Mouse (Mus musculus): Measurements from ENCODE around the gene Aqp12.
A peak's percentile ranks its signal among the peaks of the same experiment; 100 is the strongest.

The Aqp12 gene

DNA sequence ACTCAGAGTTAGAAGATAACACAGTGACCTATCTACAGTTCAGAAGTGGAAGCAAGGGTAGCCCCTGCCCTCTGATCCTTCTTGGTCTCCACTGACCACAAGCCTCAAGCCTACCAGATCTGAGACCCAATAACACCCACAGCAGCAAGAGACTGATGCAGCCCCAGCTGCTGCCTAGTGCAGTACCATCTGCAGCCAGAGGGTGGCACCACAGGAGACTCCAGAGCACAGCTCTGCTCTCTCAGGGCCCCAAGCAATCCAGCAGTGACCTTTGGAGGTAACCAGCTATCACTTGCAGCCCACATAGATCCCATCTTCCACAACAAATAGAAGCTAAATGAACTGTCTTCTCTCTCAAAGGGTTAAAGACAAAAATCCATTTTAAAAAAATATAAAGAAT, 8.3 kb downstream of the Aqp12 start:
- DNase-seq (ENCODE audit: low read depth, low spot score) = peak; percentile 39

DNA sequence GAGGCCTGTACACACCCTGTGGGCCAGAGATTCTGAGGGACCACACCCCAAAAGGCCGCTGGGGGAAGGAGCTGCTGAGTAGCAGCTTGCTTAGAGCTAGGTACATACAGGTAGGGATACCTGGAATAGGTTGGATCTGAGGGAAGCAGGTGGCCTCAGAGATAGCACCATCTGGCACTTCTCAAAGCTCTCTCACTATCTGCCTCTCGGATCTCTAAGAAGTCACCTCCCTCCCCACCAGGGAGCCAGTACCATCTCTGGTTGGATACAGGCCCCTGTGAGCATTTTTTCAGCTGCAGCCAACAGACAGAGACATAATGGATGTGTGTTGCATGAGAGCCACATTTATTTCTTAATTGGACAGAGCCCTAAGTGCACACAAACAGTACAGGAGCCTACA, 9.0 kb downstream of the Aqp12 start:
- DNase-seq (ENCODE audit: low read depth, low spot score) = no peak

DNA sequence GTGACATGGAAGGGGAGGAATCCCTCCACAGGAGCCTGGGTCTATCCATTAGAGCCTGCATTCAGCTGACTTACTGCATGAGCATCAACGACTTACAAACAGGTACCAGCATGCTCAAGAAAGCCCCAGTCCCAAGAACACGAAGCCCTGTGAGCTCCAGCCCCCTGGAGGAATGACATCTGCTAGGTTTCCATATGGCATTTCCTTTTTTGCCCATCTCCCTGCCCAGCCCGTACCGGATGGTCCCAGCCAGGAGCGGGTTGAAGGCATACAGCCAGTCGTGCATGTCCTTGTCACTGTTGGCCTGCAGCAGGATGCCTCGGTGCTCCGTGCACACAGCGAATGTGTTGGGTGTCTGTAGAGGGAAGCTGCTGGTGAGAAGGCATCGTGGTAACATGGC, 12.6 kb downstream of the Aqp12 start:
- no peak for DNase-seq (ENCODE audit: low read depth, low spot score)

DNA sequence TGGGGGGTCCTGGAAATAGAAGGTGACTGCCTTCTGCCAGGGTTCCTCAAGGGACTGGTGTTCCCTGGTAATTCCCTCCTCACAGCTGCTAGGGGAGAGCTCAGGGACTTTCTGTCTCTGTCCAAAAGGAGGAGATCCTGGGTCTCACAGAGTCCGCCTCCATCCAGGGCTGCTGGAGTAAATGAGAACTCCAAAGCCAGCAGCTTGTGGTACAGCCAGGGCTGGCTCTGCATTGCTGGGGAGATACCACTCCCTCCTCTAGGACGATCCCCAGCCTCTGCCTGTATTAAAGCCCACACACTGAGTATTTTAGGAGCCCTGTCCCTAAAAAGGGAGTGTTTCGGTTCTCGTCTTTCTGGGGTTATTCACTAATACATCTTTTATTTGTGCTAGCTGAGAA, 14.5 kb downstream of the Aqp12 start:
- no peak for DNase-seq (ENCODE audit: low read depth, low spot score)

DNA sequence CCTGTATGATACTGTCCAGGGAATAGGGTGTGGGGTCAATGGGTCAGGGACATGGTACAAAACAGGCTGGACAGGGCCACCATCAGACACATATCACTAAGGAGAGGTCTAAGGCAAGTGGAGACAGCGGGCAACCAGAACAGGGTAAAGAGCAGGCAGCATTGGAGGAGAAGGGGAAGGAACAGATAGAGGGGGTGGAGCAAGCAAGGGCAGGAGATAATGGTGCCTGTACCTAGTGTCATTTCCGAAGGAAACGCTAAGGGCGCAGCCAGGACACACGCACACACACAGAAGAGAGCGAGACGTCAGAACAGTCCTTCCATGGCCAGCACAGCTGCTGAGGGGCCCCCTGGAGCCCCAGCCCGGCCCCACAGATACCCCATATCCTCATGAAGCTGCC, 20.5 kb downstream of the Aqp12 start:
- DNase-seq (ENCODE audit: low read depth, low spot score) = no peak

DNA sequence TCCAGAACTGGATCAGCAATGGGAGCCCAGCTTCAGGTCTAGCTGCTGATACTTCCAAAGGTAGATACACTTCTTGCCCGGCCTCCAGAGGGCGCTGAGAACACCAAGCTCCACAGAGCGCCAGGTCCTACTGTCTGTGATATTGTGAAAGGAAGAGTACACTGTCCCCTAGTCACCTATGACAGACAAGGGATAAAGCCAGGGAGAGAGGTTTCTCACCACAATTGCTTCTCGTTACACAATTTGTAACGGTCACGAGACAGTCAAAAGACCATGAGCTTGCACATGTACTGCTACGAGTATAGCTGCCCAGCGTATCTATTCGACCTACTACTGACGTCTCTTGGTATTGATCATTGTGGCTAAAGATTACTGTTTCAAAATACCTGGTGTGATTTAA, 23.3 kb downstream of the Aqp12 start:
- DNase-seq (ENCODE audit: low read depth, low spot score) = no peak

DNA sequence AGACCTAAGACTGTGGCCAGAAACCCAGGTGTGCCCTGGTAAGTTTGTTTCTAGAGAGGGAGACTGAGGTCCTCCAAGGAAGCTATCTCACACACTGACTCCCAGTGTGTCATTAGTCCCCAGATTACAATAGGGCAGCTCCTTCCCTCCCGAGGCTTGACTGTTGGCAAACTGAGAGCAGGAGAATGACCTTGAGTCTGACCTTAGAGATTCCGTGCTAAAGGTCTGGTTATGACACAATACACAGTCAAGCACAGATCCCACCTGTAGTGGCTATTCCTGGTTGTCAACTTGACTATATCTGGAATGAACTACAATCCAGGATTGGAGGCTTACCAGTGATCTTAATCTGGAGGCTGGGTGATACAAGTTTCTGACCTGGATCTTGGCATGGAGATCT, 23.9 kb downstream of the Aqp12 start:
- no peak for DNase-seq (ENCODE audit: low read depth, low spot score)

DNA sequence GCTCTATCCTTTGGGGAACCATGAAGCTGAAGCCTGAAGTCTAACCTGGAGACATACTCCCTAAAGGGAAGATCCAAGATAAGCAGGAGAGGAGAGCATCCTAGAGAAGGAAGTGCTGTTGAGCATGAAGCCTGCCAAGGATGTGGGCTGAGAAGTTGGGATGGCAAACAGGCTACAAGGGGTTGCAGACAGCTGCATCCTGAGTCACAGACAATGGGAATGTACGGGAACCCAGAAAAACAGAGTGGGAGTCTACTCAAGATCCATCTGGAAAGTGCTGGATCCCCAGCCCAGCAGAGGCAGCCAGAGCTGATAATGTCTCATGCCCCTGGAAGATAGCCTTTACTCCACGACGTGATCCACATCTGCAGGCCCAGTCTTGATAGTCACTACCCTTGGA, 25.1 kb downstream of the Aqp12 start:
- no peak for DNase-seq (ENCODE audit: low read depth, low spot score)

DNA sequence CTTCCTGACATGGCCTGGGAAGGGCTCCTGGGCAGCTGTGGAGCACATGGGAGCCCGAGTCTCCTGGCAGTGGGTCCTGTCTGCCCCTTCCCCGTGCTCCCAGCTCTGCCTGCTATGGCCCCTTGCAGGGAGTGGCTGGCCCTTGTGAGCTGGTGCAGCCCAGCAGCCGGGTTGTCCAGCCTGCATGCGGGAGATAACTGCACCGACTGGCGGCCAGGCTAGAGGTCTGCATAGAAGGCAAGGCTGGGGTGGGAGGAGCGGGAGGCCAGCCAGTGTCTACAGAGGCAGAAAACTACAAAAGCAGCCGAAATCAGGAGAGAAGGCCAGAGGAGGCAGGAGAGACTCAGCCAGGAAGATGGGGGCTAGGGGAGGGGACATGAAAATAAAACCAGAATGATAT, 27.9 kb downstream of the Aqp12 start:
- no peak for DNase-seq (ENCODE audit: low read depth, low spot score)

DNA sequence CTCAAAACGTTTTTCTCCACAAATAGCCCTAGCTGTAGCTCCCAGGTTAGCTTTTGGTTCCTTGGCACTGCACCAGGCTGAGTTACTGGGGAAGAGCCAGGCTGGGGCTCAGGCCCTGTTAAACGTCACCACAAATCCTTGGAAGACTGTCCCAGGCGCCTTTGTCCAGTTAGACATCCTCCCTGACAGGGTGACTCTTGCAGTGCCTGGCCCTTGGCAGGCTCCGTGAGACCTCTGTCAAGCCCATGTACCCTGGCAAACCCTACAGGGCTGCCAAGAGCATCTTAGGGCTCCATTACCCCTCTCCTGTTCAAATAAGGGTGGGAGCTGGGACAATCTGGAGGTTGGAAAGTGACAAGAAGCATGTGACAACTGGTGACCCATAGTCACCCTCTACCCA, 29.8 kb downstream of the Aqp12 start:
- DNase-seq (ENCODE audit: low read depth, low spot score) = no peak

DNA sequence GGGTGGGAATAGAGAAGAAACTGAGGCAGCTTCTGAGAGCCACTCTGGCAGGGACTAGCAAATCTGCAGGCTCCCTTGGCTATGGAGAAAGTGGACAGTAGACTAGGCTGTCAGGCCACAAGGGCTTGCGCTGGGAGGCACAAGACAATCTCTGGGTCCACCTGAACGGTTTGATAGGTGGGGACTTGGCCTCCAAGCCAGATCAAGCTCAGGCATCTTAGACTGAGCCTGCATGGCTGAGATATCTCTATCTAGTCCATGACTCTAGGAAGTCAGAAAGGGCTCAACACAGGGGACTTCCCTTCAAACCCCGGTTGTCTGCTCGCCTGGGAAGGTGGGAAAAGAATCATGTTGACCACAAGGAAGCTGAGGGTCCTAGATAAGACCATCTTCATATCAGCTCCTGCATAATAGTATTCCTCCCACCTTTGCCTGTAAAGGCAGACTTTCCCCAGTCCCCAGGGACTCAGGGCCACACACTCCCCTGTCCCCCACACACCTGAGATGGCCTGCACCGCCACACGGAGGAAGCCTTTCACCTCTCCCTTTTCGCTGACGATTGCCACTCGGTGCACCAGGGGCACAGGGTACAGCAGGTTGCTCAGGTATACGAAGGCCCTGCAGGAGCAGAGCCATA, 40.1 kb downstream of the Aqp12 start:
- no peak for DNase-seq (ENCODE audit: low read depth, low spot score)

DNA sequence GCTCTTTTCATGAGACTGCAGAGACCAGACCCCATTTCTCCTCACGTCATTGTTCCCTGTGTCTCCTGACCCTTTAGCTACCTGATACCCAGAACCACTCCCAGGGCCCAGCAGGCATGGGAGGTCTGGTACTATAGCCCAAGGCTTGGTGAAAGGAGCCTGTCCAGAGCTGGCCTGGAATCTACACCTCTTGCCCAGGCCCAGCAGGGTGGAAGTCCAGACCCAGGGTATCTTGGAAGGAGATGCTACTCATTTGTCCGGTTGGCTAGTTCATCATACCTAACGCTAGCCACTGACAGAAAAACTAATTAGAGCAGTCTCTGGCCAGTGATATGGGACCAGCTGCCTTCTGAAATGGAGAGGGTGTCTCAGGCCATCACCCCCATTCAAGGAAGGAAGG, 43.9 kb downstream of the Aqp12 start:
- no peak for DNase-seq (ENCODE audit: low read depth, low spot score)

DNA sequence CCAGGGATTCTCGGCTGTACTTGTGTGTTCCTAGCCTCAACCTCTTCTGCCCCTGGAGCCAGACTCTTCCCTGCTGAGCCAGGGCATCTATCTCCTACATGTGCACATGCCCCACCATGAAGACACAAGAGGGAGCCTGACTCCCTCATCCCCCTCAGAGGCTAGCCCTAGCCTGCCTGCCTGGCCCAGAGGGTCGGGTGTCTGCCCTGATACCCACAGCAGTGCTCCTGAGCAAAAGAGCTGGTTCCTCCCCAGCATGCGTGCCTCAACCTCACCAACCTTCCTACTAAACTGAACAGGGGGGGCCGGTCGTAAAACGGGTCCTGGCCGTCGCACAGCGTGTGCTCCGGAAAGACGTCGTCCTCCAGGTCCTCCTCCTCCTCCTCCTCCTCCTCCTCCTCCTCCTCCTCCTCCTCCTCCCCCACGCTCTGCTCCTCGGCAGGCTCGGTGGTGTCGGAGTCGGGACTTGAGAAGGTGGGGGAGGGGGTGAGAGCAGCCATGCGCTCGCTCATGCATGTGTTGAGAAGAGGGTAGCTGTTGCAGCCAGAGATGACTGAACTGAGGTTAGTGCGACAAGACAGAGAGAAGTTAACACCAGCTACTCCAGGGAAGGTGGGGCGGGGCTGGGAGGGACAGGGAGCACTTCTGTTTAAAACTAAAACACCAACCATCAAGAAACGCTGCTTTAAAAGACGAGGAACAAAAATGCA, 45.1 kb downstream of the Aqp12 start:
- DNase-seq (ENCODE audit: low read depth, low spot score) = no peak

Measured in WW6 (cell line).